Mouse (Mus musculus) intestine, embryonic 15.5 days (tissue): ENCODE results near the gene Ovol1. TPM values are rescaled to one million over a fixed set of nuclear protein-coding genes. Genes with fewer than 3 reads are reported as not detected.
A peak's percentile ranks its signal among the peaks of the same experiment; 100 is the strongest.

ENCODE experiments used
- ATAC-seq: fragments of 200-750 bp; cut with Nextera tagmentation; 2 replicates; pipeline ENCODE4 v1.8.0; 2017; ENCODE audit warnings: moderate TSS enrichment, moderate library complexity
- H3K27ac ChIP-seq: fragments of 300-500 bp; sonication (generic); 2 replicates; pipeline ENCODE4 v1.5.1; 2015; ENCODE audit warnings: mild to moderate bottlenecking, inconsistent platforms
- H3K27me3 ChIP-seq: fragments of 300-500 bp; sonication (generic); replicated peaks from 2 replicates; pipeline ENCODE4 v1.6.1; 2015; ENCODE audit warnings: inconsistent platforms
- H3K36me3 ChIP-seq: fragments of 300-500 bp; sonication (generic); 2 replicates; pipeline ENCODE4 v1.6.1; 2015; ENCODE audit warnings: inconsistent platforms
- H3K4me1 ChIP-seq: fragments of 300-500 bp; sonication (generic); replicated peaks from 2 replicates; pipeline ENCODE4 v1.6.1; 2015; ENCODE audit warnings: inconsistent platforms
- H3K4me2 ChIP-seq: fragments of 300-500 bp; sonication (generic); replicated peaks from 2 replicates; pipeline ENCODE4 v1.6.1; 2015; ENCODE audit warnings: mild to moderate bottlenecking, inconsistent platforms
- H3K4me3 ChIP-seq: fragments of 300-500 bp; sonication (generic); replicated peaks from 2 replicates; pipeline ENCODE4 v1.5.1; 2015; ENCODE audit warnings: inconsistent platforms
- H3K9ac ChIP-seq: fragments of 300-500 bp; sonication (generic); 2 replicates; pipeline ENCODE4 v1.6.1; 2015; ENCODE audit warnings: inconsistent platforms
- H3K9me3 ChIP-seq: fragments of 300-500 bp; sonication (generic); 2 replicates; pipeline ENCODE4 v1.6.1; 2016; ENCODE audit warnings: inconsistent platforms
- WGBS: fragments of 180-500 bp; shearing (Covaris S2); methylation state at CpG from one replicate; pipeline ENCODE4 v1.1.7; 2015; 5-methylcytosine and 5-hydroxymethylcytosine counted together
- polyA plus RNA-seq: library from polyadenylated mRNA; unstranded; fragments of >200 nt; fragmentation: Nextera tagmentation; extraction: Ambion mirVana; gene quantifications from 2 replicates; pipeline ENCODE4 v1.2.1, GENCODE M21; 2015

Ovol1 gene
- polyA plus RNA-seq: 19.3 TPM in 2 replicates

- Histone ChIP-seq H3K9ac (peak within 1 kb of the TSS; percentile 57), H3K4me3 (peak within 1 kb of the TSS; percentile 53), H3K36me3 (no peaks in the 10 kb centered on the region), H3K4me1 (peaks cover 28% of the 10 kb centered on the region), H3K27ac (peak within 1 kb of the TSS; percentile 86), H3K9me3 (no peaks in the 10 kb centered on the region), H3K4me2 (peak within 1 kb of the TSS; percentile 64), H3K27me3 (peaks cover 45% of the 10 kb centered on the region)
- WGBS: under 1% methylated on average over 57 of the region's 57 CpGs
- peak; percentile 88 for ATAC-seq
These were observed at the start of gene Ovol1 for GRCm38 (mm10) chr19:5560457-5561041. Ovol1 (minus strand) TSS chr19:5560646.

DNA sequence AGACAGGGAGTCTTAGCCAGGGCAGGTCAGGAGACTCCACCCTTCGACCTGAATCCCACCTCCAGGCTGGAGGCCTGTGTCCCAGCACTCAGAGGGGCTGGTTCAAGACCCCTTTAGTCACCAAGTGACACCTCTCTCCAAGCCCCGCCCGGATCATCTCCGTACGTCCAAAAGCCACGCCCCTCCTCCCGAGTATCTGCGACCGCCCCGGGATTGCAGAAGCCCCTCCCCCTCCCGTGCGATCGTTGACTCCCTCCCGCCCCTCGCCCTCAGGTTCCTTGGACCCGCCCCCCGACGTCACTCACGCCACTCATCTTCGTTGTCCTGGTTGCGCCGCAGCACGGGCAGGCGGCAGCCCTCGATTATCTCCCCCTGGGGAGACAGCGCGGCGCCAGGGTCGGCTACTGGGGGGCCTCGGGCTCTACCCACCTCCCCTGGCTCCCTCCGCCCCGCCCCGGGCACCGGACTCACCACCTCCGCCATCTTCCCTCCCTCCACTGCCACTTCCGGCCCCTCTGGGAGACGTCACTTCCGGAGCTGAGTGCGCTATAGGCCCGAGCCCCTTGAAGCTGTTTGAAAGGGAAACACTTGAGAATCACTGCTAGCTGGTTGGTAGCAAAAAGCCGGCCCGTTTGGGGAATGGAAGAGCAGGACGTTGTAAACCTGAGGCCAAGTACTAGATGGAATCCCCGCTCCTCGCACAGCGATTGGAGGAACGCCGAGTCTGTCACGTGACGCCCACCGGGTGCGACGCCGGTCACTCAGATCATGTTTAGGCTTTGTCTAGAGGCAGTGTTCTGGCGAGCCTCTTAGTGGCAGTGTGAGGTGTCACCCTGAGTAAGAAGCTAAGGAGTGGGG lies 49.3 kb upstream of the Ovol1 start, which contains the start of gene Kat5:
Gene Kat5, minus strand, starts transcription at position 691 of the 858 bp plus-strand sequence.
- peak; percentile 95 for ATAC-seq
- no peaks in the 10 kb centered on the region for H3K27me3 ChIP-seq
- peak within 1 kb of the TSS; percentile 65 for H3K4me2 ChIP-seq
- H3K9me3 ChIP-seq: no peaks in the 10 kb centered on the region
- peak within 1 kb of the TSS; percentile 92 for H3K27ac ChIP-seq
- peaks cover 9% of the 10 kb centered on the region; the same call in 1 of the 2 replicates for H3K4me1 ChIP-seq
- peaks cover 29% of the 10 kb centered on the region for H3K36me3 ChIP-seq
- WGBS: under 1% methylated on average over 55 of the region's 55 CpGs
- peak within 1 kb of the TSS; percentile 79 for H3K9ac ChIP-seq
- peak within 1 kb of the TSS; percentile 62 for H3K4me3 ChIP-seq

- 46% methylated on average over 10 of the region's 10 CpGs for WGBS
- Histone ChIP-seq H3K36me3 (peaks cover 34% of the 10 kb centered on the region), H3K9me3 (no peaks in the 10 kb centered on the region), H3K4me2 (peak overlapping the region; percentile 65), H3K4me1 (peaks cover 9% of the 10 kb centered on the region; the same call in 1 of the 2 replicates), H3K27me3 (no peaks in the 10 kb centered on the region), H3K4me3 (peak overlapping the region; percentile 62), H3K9ac (peak overlapping the region; percentile 79), H3K27ac (peak overlapping the region; percentile 92)
- no peak for ATAC-seq
These were observed 48.7 kb upstream of the Ovol1 start for GRCm38 (mm10) chr19:5609171-5609546.

DNA sequence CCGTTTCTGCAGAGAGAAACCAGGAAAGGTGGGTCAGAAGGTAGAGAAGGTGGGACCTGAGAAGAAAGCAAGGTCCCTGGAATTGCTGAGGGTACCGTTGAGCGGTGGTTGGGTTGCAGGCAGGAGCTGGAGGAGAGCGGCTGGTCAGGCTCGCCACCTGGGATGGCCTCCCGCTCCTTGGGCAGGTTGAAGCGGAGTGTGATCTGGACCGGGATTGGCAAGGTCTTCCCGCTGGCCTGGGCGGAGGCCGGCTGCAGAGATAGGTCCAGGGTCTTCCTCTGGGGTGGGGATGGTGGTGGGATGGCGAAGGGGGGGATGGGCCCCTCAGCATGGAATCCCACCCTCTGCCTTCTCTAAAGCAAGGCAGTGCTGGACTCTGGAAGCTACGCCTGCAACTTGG lies 48.3 kb upstream of the Ovol1 start:
- WGBS: 92% methylated on average over 13 of the region's 13 CpGs
- peak overlapping the region; percentile 65 for H3K4me2 ChIP-seq
- no peak for ATAC-seq
- peaks cover 9% of the 10 kb centered on the region; the same call in 1 of the 2 replicates for H3K4me1 ChIP-seq
- H3K27ac ChIP-seq: no peak overlapping the region
- H3K9ac ChIP-seq: peak overlapping the region; percentile 79
- H3K4me3 ChIP-seq: no peak overlapping the region; the same call in 1 of the 2 replicates
- no peaks in the 10 kb centered on the region for H3K9me3 ChIP-seq
- no peaks in the 10 kb centered on the region for H3K27me3 ChIP-seq
- H3K36me3 ChIP-seq: peaks cover 39% of the 10 kb centered on the region

DNA sequence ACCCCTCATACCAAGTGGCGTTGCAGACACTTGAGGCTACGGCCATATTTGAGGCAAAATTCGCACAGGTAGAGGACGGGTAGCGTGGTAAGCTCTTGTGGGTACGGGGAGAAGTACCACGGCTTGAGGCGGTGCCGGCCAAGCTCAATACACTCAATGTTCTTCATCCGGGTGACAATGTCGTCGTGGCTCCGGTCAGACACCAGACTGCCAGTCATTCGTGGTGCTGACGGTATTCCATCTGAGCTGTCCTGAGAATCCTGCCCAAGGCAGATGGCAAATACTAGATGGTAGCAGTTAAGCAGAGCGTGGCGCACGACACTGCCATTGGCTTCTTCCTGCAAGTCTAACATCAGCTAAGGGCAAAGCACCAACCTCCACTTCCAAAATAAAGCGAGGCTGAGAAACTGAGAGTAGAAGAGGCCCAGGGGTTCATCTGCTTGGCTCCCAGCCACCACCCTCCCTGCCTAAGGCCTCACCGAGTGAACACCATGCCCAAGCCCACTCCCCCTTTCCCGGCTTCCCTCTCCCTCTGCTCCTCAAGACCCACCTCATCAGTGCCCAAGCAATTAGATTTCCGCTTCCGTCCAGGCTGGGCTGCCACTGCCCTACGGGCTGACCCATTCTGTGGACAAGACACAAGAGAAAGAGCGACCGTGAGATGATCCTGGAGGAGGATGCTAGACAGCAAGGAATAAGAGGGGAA lies 47.4 kb upstream of the Ovol1 start:
- Histone ChIP-seq H3K9me3 (no peaks in the 10 kb centered on the region), H3K9ac (no peak overlapping the region), H3K4me2 (no peak overlapping the region), H3K27me3 (no peaks in the 10 kb centered on the region), H3K4me1 (peaks cover 15% of the 10 kb centered on the region), H3K27ac (no peak overlapping the region), H3K4me3 (no peak overlapping the region), H3K36me3 (peaks cover 43% of the 10 kb centered on the region)
- 94% methylated on average over 26 of the region's 26 CpGs for WGBS
- ATAC-seq: no peak

GRCm38 (mm10) chr19:5606196-5606595 lies 45.8 kb upstream of the Ovol1 start:
- 86% methylated on average over 8 of the region's 8 CpGs for WGBS
- peaks cover 43% of the 10 kb centered on the region for H3K36me3 ChIP-seq

DNA sequence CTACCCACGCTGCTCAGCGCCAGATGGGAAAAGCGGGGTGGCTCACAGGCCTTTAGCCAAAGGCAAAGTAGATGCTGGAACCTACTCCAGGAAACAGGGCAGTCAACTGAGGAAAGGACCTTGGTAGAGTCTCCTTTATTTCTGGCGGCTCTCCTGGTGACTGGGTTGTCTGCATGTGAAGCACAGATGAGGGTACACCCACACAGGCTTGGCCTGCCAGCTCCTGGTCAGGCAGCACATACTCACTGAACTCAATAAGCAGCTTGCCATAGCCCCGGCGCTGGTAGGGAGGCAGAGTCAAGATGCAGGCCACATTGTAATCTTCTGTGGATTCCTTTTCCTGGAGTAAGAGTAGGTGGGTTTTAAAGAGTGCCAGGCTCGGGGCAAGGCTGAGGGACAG lies 44.7 kb upstream of the Ovol1 start:
- Histone ChIP-seq H3K9me3 (no peaks in the 10 kb centered on the region), H3K27me3 (no peaks in the 10 kb centered on the region), H3K4me2 (no peak overlapping the region), H3K9ac (no peak overlapping the region), H3K36me3 (peaks cover 43% of the 10 kb centered on the region), H3K27ac (no peak overlapping the region), H3K4me1 (peaks cover 20% of the 10 kb centered on the region), H3K4me3 (no peak overlapping the region)
- ATAC-seq: no peak
- 91% methylated on average over 7 of the region's 7 CpGs for WGBS

More at GRCm38 (mm10) chr19:5606196-5606595, 45.8 kb upstream of the Ovol1 start:
- H3K27me3 ChIP-seq: no peaks in the 10 kb centered on the region
- H3K4me2 ChIP-seq: no peak overlapping the region
- no peak overlapping the region for H3K27ac ChIP-seq
- ATAC-seq: no peak
- H3K9me3 ChIP-seq: no peaks in the 10 kb centered on the region
- H3K9ac ChIP-seq: no peak overlapping the region
- no peak overlapping the region for H3K4me3 ChIP-seq
- H3K4me1 ChIP-seq: peaks cover 21% of the 10 kb centered on the region

GRCm38 (mm10) chr19:5603664-5604063 lies 43.2 kb upstream of the Ovol1 start:
- H3K9me3 ChIP-seq: no peaks in the 10 kb centered on the region
- H3K36me3 ChIP-seq: peaks cover 41% of the 10 kb centered on the region
- no peak overlapping the region for H3K9ac ChIP-seq
- no peak for ATAC-seq
- H3K4me1 ChIP-seq: peaks cover 14% of the 10 kb centered on the region
- WGBS: 88% methylated on average over 7 of the region's 7 CpGs
- no peak overlapping the region for H3K4me3 ChIP-seq
- H3K27ac ChIP-seq: no peak overlapping the region
- H3K4me2 ChIP-seq: no peak overlapping the region
- H3K27me3 ChIP-seq: no peaks in the 10 kb centered on the region

- H3K4me2 ChIP-seq: peak within 1 kb of the TSS; percentile 93
- H3K4me1 ChIP-seq: peaks cover 12% of the 10 kb centered on the region
- under 1% methylated on average over 64 of the region's 64 CpGs for WGBS
- H3K9me3 ChIP-seq: no peaks in the 10 kb centered on the region
- H3K27me3 ChIP-seq: no peaks in the 10 kb centered on the region
- peak within 1 kb of the TSS; percentile 68 for H3K4me3 ChIP-seq
- H3K36me3 ChIP-seq: peaks cover 26% of the 10 kb centered on the region
- peak within 1 kb of the TSS; percentile 92 for H3K9ac ChIP-seq
- peak within 1 kb of the TSS; percentile 88 for H3K27ac ChIP-seq
- peak; percentile 90 for ATAC-seq
These were observed 41.5 kb upstream of the Ovol1 start, which contains the start of gene Rnaseh2c for GRCm38 (mm10) chr19:5601752-5602541. Rnaseh2c (plus strand) TSS chr19:5601873.

- no peak for ATAC-seq
- Histone ChIP-seq H3K36me3 (peaks cover 9% of the 10 kb centered on the region), H3K4me1 (peaks cover 12% of the 10 kb centered on the region), H3K4me2 (no peak overlapping the region), H3K4me3 (no peak overlapping the region), H3K9ac (no peak overlapping the region), H3K27ac (no peak overlapping the region), H3K9me3 (no peaks in the 10 kb centered on the region), H3K27me3 (no peaks in the 10 kb centered on the region)
- WGBS: 73% methylated on average over 4 of the region's 4 CpGs
These were observed 38.8 kb upstream of the Ovol1 start for GRCm38 (mm10) chr19:5599224-5599623.

DNA sequence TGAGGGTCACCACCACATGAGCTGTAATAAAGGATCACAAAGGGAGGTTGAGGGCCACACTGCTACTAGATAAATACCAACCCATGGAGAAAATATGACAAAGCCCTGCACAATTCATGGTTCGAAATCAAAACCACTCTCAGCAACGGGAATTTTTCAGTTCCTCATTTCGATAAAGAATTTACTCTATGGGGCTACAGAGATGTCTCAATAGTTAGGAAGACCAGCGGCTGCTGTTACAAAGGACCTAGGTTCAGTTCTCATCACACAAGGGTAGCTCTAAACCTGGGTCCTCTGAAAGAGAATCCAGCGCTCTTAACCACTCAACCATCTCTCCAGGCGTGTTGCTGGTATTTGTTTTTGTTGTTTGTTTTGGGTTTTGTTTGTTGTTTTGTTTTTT lies 31.4 kb upstream of the Ovol1 start:
- Histone ChIP-seq H3K9ac (no peak overlapping the region), H3K4me2 (no peak overlapping the region), H3K36me3 (no peaks in the 10 kb centered on the region), H3K27ac (no peak overlapping the region), H3K4me1 (no peaks in the 10 kb centered on the region), H3K27me3 (no peaks in the 10 kb centered on the region), H3K9me3 (no peaks in the 10 kb centered on the region), H3K4me3 (no peak overlapping the region)
- no peak for ATAC-seq
- WGBS: 90% methylated on average over 6 of the region's 6 CpGs
